Mouse (Mus musculus): Measurements from ENCODE around the gene Hoxa1.

- no peak for TF ChIP-seq CTCF (IDR thresholded peaks at IDR 0.05; ENCODE audit: low read depth)
- no peak for TF ChIP-seq EP300 (IDR thresholded peaks at IDR 0.05; ENCODE audit: low read depth)
These were observed 14.4 kb upstream of the Hoxa1 start for GRCm38 (mm10) chr6:52172501-52172900.
